Mouse (Mus musculus) heart, embryonic 15.5 days (tissue): ENCODE results near the gene Usp43. TPM values are rescaled to one million over a fixed set of nuclear protein-coding genes. Genes with fewer than 3 reads are reported as not detected.

Source experiments
- ATAC-seq: fragments of 200-750 bp; cut with Nextera tagmentation; replicated peaks from 2 replicates; pipeline ENCODE4 v1.8.0; 2017; ENCODE audit warnings: low read depth, moderate TSS enrichment; ENCODE audit not compliant: insufficient number of reproducible peaks, insufficient read depth, low FRiP score
- H3K27ac ChIP-seq: fragments of 300-500 bp; sonication (generic); 2 replicates; pipeline ENCODE4 v1.5.1; 2015; ENCODE audit warnings: mild to moderate bottlenecking, inconsistent platforms
- H3K27me3 ChIP-seq: fragments of 300-500 bp; sonication (generic); 2 replicates; pipeline ENCODE4 v1.6.1; 2015; ENCODE audit warnings: inconsistent platforms
- H3K36me3 ChIP-seq: fragments of 300-500 bp; sonication (generic); 2 replicates; pipeline ENCODE4 v1.6.1; 2015; ENCODE audit warnings: mild to moderate bottlenecking, inconsistent platforms
- H3K4me1 ChIP-seq: fragments of 300-500 bp; sonication (generic); replicated peaks from 2 replicates; pipeline ENCODE4 v1.6.1; 2015; ENCODE audit warnings: inconsistent platforms
- H3K4me2 ChIP-seq: fragments of 300-500 bp; sonication (generic); 2 replicates; pipeline ENCODE4 v1.6.1; 2015; ENCODE audit warnings: inconsistent platforms, mild to moderate bottlenecking, moderate library complexity
- H3K4me3 ChIP-seq: fragments of 300-500 bp; sonication (generic); 2 replicates; pipeline ENCODE4 v1.5.1; 2015; ENCODE audit warnings: mild to moderate bottlenecking, inconsistent platforms
- H3K9ac ChIP-seq: fragments of 300-500 bp; sonication (generic); 2 replicates; pipeline ENCODE4 v1.6.1; 2015; ENCODE audit warnings: mild to moderate bottlenecking, inconsistent platforms
- H3K9me3 ChIP-seq: fragments of 300-500 bp; sonication (generic); replicated peaks from 2 replicates; pipeline ENCODE4 v1.6.1; 2016; ENCODE audit warnings: inconsistent platforms
- WGBS: fragments of 180-500 bp; shearing (Covaris S2); methylation state at CpG from one replicate; pipeline ENCODE4 v1.1.7; 2015; ENCODE audit warnings: mixed read lengths; 5-methylcytosine and 5-hydroxymethylcytosine counted together
- polyA plus RNA-seq: library from polyadenylated mRNA; unstranded; fragments of >200 nt; fragmentation: Nextera tagmentation; extraction: Ambion mirVana; gene quantifications from 2 replicates; pipeline ENCODE4 v1.2.1, GENCODE M21; 2015

Usp43 gene
- polyA plus RNA-seq, 1 experiment from 2014 or later = 0.86 TPM

DNA sequence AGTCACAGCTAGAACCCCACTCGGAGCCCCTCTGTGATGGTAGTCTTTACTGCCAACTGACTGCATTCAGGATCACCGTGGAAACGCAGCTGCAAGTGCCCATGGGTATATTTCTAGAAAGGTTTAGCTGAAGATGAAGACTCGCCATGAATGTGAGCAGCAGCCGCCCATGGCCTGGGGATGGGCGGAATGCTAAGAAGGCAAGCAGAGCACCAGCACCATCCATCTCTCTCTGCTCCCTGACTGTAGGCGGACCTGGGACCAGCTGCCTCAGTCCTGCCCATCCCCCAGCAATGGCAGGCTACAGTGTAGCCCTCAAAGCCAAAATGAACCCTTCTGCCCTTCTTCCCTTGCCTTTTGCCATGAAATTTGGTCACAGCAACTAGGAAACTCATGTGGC is 26.3 kb downstream of the Usp43 start:
- H3K27ac ChIP-seq = no peak overlapping the region
- no peak for ATAC-seq
- H3K9me3 ChIP-seq = no peaks in the 10 kb centered on the region
- H3K36me3 ChIP-seq = no peaks in the 10 kb centered on the region
- 74% methylated on average over 7 of the region's 7 CpGs for WGBS
- H3K4me1 ChIP-seq = peaks cover 8% of the 10 kb centered on the region; the same call in 1 of the 2 replicates
- H3K4me2 ChIP-seq = no peak overlapping the region
- H3K9ac ChIP-seq = no peak overlapping the region
- no peaks in the 10 kb centered on the region for H3K27me3 ChIP-seq
- no peak overlapping the region for H3K4me3 ChIP-seq

DNA sequence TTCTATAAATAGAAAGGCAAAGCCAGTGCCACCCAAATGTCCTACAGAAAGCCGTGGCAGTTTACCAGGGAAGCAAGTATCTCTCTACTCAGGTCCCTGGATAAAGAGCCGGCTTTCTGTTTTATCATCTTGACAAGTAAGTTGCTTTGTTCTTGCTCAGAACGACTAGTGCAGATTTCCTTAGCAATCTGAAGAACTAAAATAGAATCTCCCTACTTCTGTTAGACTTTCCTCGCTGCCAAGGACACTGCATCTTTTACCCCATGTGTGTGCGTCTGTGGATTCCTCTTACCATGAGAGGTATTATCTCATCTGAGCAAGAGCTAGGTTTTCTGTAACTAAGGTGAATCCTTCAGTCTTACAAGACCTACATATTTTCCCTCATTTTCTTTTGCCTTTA is 33.4 kb downstream of the Usp43 start:
- Histone ChIP-seq H3K9ac (no peak overlapping the region), H3K4me3 (no peak overlapping the region), H3K36me3 (no peaks in the 10 kb centered on the region), H3K4me2 (0 out of 2 replicates have a peak overlapping the region, but pooled peaks have one; percentile 8), H3K27ac (peak overlapping the region; percentile 9; the same call in 1 of the 2 replicates), H3K27me3 (no peaks in the 10 kb centered on the region), H3K9me3 (no peaks in the 10 kb centered on the region), H3K4me1 (peaks cover 8% of the 10 kb centered on the region; the same call in 1 of the 2 replicates)
- ATAC-seq = no peak
- WGBS = 34% methylated on average over 5 of the region's 5 CpGs

DNA sequence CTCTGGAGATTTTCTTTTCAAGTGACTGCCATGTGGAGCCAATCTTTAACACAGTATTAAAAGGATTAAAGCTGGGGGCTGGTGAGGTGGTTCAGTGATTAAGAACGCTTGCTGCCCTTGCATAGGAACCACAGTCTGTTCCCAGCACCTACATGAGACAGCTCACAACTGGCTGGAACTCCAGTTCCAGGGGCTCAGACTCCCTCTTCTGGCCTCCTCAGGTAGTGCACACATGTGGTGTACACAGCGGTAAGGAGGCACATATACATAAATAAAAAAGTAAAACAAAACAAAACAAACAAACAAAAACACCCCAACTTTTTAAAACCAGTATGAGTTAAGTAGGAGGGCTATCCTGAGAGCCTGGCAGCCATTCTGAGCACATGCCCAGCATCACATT is 36.0 kb downstream of the Usp43 start:
- Histone ChIP-seq H3K4me1 (peaks cover 8% of the 10 kb centered on the region; the same call in 1 of the 2 replicates), H3K27me3 (no peaks in the 10 kb centered on the region), H3K27ac (no peak overlapping the region), H3K9me3 (no peaks in the 10 kb centered on the region), H3K4me3 (no peak overlapping the region), H3K36me3 (no peaks in the 10 kb centered on the region), H3K9ac (no peak overlapping the region), H3K4me2 (no peak overlapping the region)
- WGBS = 91% methylated on average over 2 of the region's 2 CpGs
- no peak for ATAC-seq

GRCm38 (mm10) chr11:67865521-67866197 is 56.3 kb downstream of the Usp43 start:
- no peaks in the 10 kb centered on the region for H3K27me3 ChIP-seq
- no peak overlapping the region for H3K27ac ChIP-seq
- H3K9me3 ChIP-seq = no peaks in the 10 kb centered on the region
- 83% methylated on average over 9 of the region's 9 CpGs for WGBS
- no peak overlapping the region for H3K4me3 ChIP-seq
- no peaks in the 10 kb centered on the region for H3K36me3 ChIP-seq
- no peak overlapping the region for H3K4me2 ChIP-seq
- H3K4me1 ChIP-seq = peaks cover 8% of the 10 kb centered on the region
- ATAC-seq = no peak
- no peak overlapping the region for H3K9ac ChIP-seq

DNA sequence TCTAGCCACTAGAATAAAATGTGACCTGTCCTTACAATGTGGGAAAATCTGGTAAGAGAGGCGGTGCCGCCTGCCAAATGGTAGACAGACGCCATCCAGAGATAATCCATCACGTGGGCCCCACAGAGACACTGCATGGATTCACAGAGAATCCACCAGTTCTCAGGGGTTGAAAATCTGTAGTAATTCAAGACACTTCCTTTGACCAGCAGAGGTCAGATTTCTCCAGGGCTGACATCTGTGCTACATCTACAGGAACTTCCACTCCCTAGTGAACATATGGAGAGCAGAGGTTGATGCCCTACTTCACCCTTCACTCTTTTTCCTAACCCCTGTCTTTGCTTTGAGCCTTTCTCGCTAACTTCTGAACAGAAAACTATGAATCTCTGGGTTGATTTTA is 56.9 kb downstream of the Usp43 start:
- Histone ChIP-seq H3K36me3 (no peaks in the 10 kb centered on the region), H3K4me3 (no peak overlapping the region), H3K4me1 (peaks cover 8% of the 10 kb centered on the region), H3K4me2 (no peak overlapping the region), H3K27me3 (no peaks in the 10 kb centered on the region), H3K9ac (no peak overlapping the region), H3K27ac (no peak overlapping the region), H3K9me3 (no peaks in the 10 kb centered on the region)
- 59% methylated on average over 5 of the region's 5 CpGs for WGBS
- ATAC-seq = no peak

DNA sequence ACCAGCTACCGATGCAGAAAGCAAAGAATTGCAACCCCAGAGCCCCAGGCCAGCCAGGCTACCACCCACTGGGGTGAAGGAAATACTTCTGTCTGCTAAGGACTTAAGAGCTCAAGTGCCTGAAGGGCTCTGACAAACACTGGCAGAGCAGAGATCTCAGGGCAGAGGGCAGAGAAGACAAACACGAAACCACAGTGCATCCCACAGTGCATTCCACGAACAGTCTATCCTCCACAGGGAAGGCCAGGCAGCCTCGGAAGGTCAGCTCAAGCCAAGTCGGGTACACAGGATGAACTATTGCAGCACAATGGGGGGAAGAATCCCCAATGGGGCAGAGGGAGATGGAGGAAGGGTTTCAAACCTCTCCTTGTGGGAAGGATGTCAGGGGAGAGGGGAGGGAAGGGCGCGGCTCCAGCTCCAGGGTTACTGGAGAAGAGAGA is 60.5 kb downstream of the Usp43 start:
- no peak overlapping the region for H3K4me2 ChIP-seq
- H3K9ac ChIP-seq = no peak overlapping the region
- H3K4me1 ChIP-seq = peaks cover 8% of the 10 kb centered on the region
- H3K36me3 ChIP-seq = no peaks in the 10 kb centered on the region
- no peak overlapping the region for H3K4me3 ChIP-seq
- 19% methylated on average over 7 of the region's 7 CpGs for WGBS
- peak overlapping the region; percentile 33 for H3K27ac ChIP-seq
- no peak for ATAC-seq
- no peaks in the 10 kb centered on the region for H3K27me3 ChIP-seq
- H3K9me3 ChIP-seq = no peaks in the 10 kb centered on the region

GRCm38 (mm10) chr11:67860743-67861398 is 61.1 kb downstream of the Usp43 start:
- WGBS = 56% methylated on average over 7 of the region's 7 CpGs
- Histone ChIP-seq H3K4me3 (no peak overlapping the region), H3K9ac (no peak overlapping the region), H3K27me3 (no peaks in the 10 kb centered on the region), H3K27ac (peak overlapping the region; percentile 33; the same call in 1 of the 2 replicates), H3K9me3 (no peaks in the 10 kb centered on the region), H3K4me2 (no peak overlapping the region), H3K4me1 (peaks cover 8% of the 10 kb centered on the region), H3K36me3 (no peaks in the 10 kb centered on the region)
- ATAC-seq = no peak

GRCm38 (mm10) chr11:67858518-67858917 is 63.4 kb downstream of the Usp43 start:
- no peak overlapping the region for H3K4me3 ChIP-seq
- H3K9ac ChIP-seq = no peak overlapping the region
- H3K4me2 ChIP-seq = no peak overlapping the region
- H3K9me3 ChIP-seq = no peaks in the 10 kb centered on the region
- no peaks in the 10 kb centered on the region for H3K27me3 ChIP-seq
- H3K4me1 ChIP-seq = peaks cover 8% of the 10 kb centered on the region
- H3K27ac ChIP-seq = no peak overlapping the region
- WGBS = 75% methylated on average over 9 of the region's 9 CpGs
- no peak for ATAC-seq
- H3K36me3 ChIP-seq = no peaks in the 10 kb centered on the region

DNA sequence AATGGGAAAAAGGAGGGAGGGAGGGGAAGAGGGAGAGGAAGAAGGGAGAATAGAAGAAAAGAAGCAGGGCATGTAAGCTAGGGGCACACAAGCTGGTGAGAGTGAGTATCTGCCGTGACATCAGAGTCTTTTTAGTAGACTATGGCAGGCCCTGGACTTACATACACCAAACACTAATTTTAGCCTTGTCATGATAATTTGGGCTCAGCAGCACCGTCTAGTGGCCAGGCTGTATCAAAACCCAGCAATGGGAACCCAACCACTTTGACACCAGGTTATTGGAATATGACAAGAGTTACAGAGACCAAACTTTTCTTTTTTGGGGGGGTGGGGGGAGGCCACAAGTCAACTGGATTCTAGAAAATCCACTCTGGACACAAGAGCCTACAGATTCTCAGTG is 66.9 kb downstream of the Usp43 start:
- Histone ChIP-seq H3K4me1 (no peaks in the 10 kb centered on the region), H3K9me3 (no peaks in the 10 kb centered on the region), H3K36me3 (no peaks in the 10 kb centered on the region), H3K9ac (no peak overlapping the region), H3K27me3 (no peaks in the 10 kb centered on the region), H3K27ac (no peak overlapping the region), H3K4me2 (no peak overlapping the region), H3K4me3 (no peak overlapping the region)
- 17% methylated on average over 2 of the region's 2 CpGs for WGBS
- ATAC-seq = no peak

- no peaks in the 10 kb centered on the region for H3K27me3 ChIP-seq
- H3K9me3 ChIP-seq = no peaks in the 10 kb centered on the region
- H3K4me2 ChIP-seq = no peak overlapping the region
- H3K27ac ChIP-seq = no peak overlapping the region
- H3K4me3 ChIP-seq = no peak overlapping the region
- ATAC-seq = no peak
- WGBS = 48% methylated on average over 6 of the region's 6 CpGs
- no peaks in the 10 kb centered on the region for H3K36me3 ChIP-seq
- H3K4me1 ChIP-seq = no peaks in the 10 kb centered on the region
- no peak overlapping the region for H3K9ac ChIP-seq
Observed at GRCm38 (mm10) chr11:67853996-67854395, 68.0 kb downstream of the Usp43 start.

DNA sequence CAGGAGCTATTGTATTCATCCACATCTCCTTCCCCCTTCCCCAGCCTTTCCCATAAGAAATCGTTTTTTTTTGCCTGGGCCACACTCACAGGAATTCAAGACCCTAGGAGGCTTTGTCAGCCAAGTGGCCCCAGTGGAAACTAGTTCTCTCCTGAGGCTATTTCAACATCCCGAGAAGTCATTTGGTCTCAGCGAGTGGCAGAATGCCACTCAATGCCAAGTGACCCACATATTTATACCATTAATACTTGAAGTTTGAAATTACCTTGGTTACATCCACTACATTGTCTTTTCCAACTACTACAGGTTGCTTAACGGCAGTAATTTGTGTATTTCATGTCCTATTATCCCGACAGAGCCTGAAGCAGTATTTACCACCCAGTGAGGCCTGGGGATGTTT is 70.2 kb downstream of the Usp43 start:
- H3K27me3 ChIP-seq = no peaks in the 10 kb centered on the region
- H3K27ac ChIP-seq = no peak overlapping the region
- H3K9ac ChIP-seq = no peak overlapping the region
- no peaks in the 10 kb centered on the region for H3K9me3 ChIP-seq
- 63% methylated on average over 5 of the region's 5 CpGs for WGBS
- no peak overlapping the region for H3K4me2 ChIP-seq
- H3K4me3 ChIP-seq = no peak overlapping the region
- H3K36me3 ChIP-seq = no peaks in the 10 kb centered on the region
- H3K4me1 ChIP-seq = no peaks in the 10 kb centered on the region
- ATAC-seq = no peak

- no peak overlapping the region for H3K9ac ChIP-seq
- no peak overlapping the region for H3K27ac ChIP-seq
- 73% methylated on average over 4 of the region's 4 CpGs for WGBS
- no peak overlapping the region for H3K4me3 ChIP-seq
- H3K27me3 ChIP-seq = no peaks in the 10 kb centered on the region
- no peaks in the 10 kb centered on the region for H3K9me3 ChIP-seq
- no peaks in the 10 kb centered on the region for H3K4me1 ChIP-seq
- H3K4me2 ChIP-seq = no peak overlapping the region
- ATAC-seq = no peak
- no peaks in the 10 kb centered on the region for H3K36me3 ChIP-seq
Observed at GRCm38 (mm10) chr11:67845193-67845592, 76.8 kb downstream of the Usp43 start.
